ENCODE assay signal across 9 mouse cellular contexts in the genomic region with DNA sequence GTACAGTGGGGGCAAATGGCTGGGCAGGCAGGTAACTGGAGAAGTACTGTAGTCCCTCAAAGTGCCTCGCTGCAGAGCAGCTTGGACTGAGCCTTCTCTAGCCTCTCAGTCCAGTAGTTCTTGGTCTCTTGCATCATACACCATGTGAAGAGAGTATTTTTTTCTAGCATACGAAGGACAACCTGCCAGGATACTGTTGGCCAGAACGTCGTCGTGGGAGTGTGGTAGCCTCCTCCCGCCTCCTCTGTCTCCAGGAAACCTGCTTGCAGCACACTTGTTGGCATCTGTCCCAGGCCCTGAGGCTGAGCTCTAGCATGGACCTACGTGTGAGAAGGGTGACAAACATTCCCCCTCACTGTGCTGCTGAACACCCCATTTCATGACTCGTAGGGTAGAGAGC. TPM values are rescaled to one million over a fixed set of nuclear protein-coding genes. Genes with fewer than 3 reads are reported as not detected.
A peak's percentile ranks its signal among the peaks of the same experiment; 100 is the strongest.
DNase-seq lines count a peak whose midpoint lies in the region; ATAC-seq and TF ChIP-seq lines count a peak whose summit lies in the region.
"Had no signal": no experiment of that assay in that cellular context is flagged by ENCODE, and none has a peak within 500 bp of the region (broad histone marks: within the 10 kb centered on the region; RNA-seq: fewer than 3 reads in every experiment).

No protein-coding gene starts in this region.

- peaks cover 24% of the 10 kb centered on the region for H3K36me3 ChIP-seq in heart, embryonic 12.5 days
- peaks cover 20% of the 10 kb centered on the region for H3K36me3 ChIP-seq in heart, embryonic 10.5 days
- H3K36me3 ChIP-seq in MEL (ENCODE audit: control insufficient read depth in 1 of 2, insufficient read depth in 2 of 2, low read length in 2 of 2): peaks cover 0 to 8% of the 10 kb centered on the region in 2 experiments; a peak in 2 of 4 replicates
- peaks cover 17% of the 10 kb centered on the region for H3K36me3 ChIP-seq in forebrain, embryonic 10.5 days (replicated peaks)

- TF ChIP-seq CTCF in MEL (IDR thresholded peaks at IDR 0.05 in 2 of 3, conservative IDR thresholded peaks at IDR 0.05 in 1 of 3; ENCODE audit: control insufficient read depth in 1 of 3, insufficient read depth in 1 of 3, low read depth in 2 of 3, low read length in 3 of 3, poor library complexity in 1 of 3, severe bottlenecking in 1 of 3): no peak

- TF ChIP-seq RAD21 in MEL (IDR thresholded peaks at IDR 0.05; ENCODE audit: low read depth, low read length): no peak

- TF ChIP-seq POLR2A in MEL (IDR thresholded peaks at IDR 0.05; ENCODE audit: control insufficient read depth in 1 of 2, insufficient read depth in 1 of 2, low read depth in 1 of 2, low read length in 2 of 2, poor library complexity in 1 of 2): no peak

- peaks cover 9% of the 10 kb centered on the region; the same call in 1 of the 2 replicates for H3K4me1 ChIP-seq in heart, embryonic 12.5 days (replicated peaks)
- H3K4me1 ChIP-seq in heart, embryonic 10.5 days: peaks cover 5% of the 10 kb centered on the region; the same call in 1 of the 2 replicates
- peaks cover 5 to 19% of the 10 kb centered on the region in 2 experiments; a peak in 3 of 4 replicates for H3K4me1 ChIP-seq in MEL (ENCODE audit: control insufficient read depth in 1 of 2, insufficient read depth in 2 of 2, low read length in 2 of 2)
- peaks cover 6% of the 10 kb centered on the region for H3K4me1 ChIP-seq in forebrain, embryonic 10.5 days

- H3K27ac ChIP-seq in heart, embryonic 12.5 days (ENCODE audit: poor library complexity, severe bottlenecking): no peak overlapping the region
- no peak overlapping the region for H3K27ac ChIP-seq in heart, embryonic 10.5 days
- no peak overlapping the region for H3K27ac ChIP-seq in MEL (ENCODE audit: control insufficient read depth, low read depth, low read length)
- H3K27ac ChIP-seq in forebrain, embryonic 10.5 days: no peak overlapping the region
- H3K27ac ChIP-seq: midbrain, embryonic 12.5 days had no signal

- H3K27me3 ChIP-seq in heart, embryonic 12.5 days (replicated peaks): no peaks in the 10 kb centered on the region
- no peaks in the 10 kb centered on the region for H3K27me3 ChIP-seq in heart, embryonic 10.5 days (ENCODE audit: insufficient read depth, poor library complexity, severe bottlenecking)
- H3K27me3 ChIP-seq in MEL (ENCODE audit: control insufficient read depth in 1 of 2, insufficient read depth in 2 of 2, low read length in 2 of 2): no peaks in the 10 kb centered on the region; a peak in 1 of 4 replicates
- 0 out of 2 replicates have a peak, but pooled peaks cover 4% of the 10 kb centered on the region for H3K27me3 ChIP-seq in forebrain, embryonic 10.5 days (ENCODE audit: poor library complexity, severe bottlenecking)
- H3K27me3 ChIP-seq: midbrain, embryonic 12.5 days had no signal

- no peak overlapping the region for H3K9ac ChIP-seq in heart, embryonic 12.5 days
- H3K9ac ChIP-seq in MEL (ENCODE audit: control insufficient read depth, low read depth, low read length, poor library complexity, severe bottlenecking): peak overlapping the region; percentile 2; the same call in 1 of the 2 replicates
- H3K9ac ChIP-seq: midbrain, embryonic 12.5 days had no signal

- ATAC-seq in heart, embryonic 12.5 days (ENCODE audit: insufficient number of reproducible peaks, low FRiP score): 0 out of 2 replicates have a peak, but pooled peaks have one; percentile 5
- ATAC-seq in monocyte, adult 5-6 weeks (replicated peaks; ENCODE audit: insufficient number of reproducible peaks, low FRiP score, low TSS enrichment, poor library complexity, severe bottlenecking): no peak

- H3K79me2 ChIP-seq in MEL (ENCODE audit: control insufficient read depth, insufficient read depth, low read length, poor library complexity): no peaks in the 10 kb centered on the region

- no peak overlapping the region for H3K4me2 ChIP-seq in heart, embryonic 12.5 days
- H3K4me2 ChIP-seq: midbrain, embryonic 12.5 days had no signal

- TF ChIP-seq EP300 in MEL (IDR thresholded peaks at IDR 0.05; ENCODE audit: low read depth in 1 of 2, low read length in 2 of 2): no peak; a peak in 1 of 4 replicates

- no peak for DNase-seq in heart, embryonic 10.5 days (ENCODE audit: low spot score)
- DNase-seq in MEL (ENCODE audit: low read depth, low spot score): peak; percentile 89
- DNase-seq in cerebellum, postnatal 10 days: peak; percentile 56 to 63
- DNase-seq in layer of hippocampus, adult 9-11 months: peak; percentile 65
- DNase-seq in ovary, postnatal 36 days (ENCODE audit: low spot score): peak; percentile 74
- no peak for DNase-seq in forebrain, embryonic 10.5 days (ENCODE audit: extremely low spot score, low spot score)

- H3K4me3 ChIP-seq in heart, embryonic 12.5 days: no peak overlapping the region
- H3K4me3 ChIP-seq in heart, embryonic 10.5 days: no peak overlapping the region
- no peak overlapping the region for H3K4me3 ChIP-seq in MEL (ENCODE audit: control insufficient read depth in 1 of 2, insufficient read depth in 1 of 2, low read depth in 2 of 2, low read length in 2 of 2)
- no peak overlapping the region for H3K4me3 ChIP-seq in forebrain, embryonic 10.5 days
- H3K4me3 ChIP-seq: midbrain, embryonic 12.5 days had no signal

- no peaks in the 10 kb centered on the region for H3K9me3 ChIP-seq in heart, embryonic 12.5 days (replicated peaks)
- H3K9me3 ChIP-seq in heart, embryonic 10.5 days: no peaks in the 10 kb centered on the region
- no peaks in the 10 kb centered on the region for H3K9me3 ChIP-seq in MEL (replicated peaks; ENCODE audit: insufficient read depth, low read length)
- no peaks in the 10 kb centered on the region for H3K9me3 ChIP-seq in forebrain, embryonic 10.5 days
- H3K9me3 ChIP-seq: midbrain, embryonic 12.5 days had no signal

- 62% methylated on average over 8 of the region's 8 CpGs for WGBS in heart, embryonic 12.5 days
- 76% methylated on average over 8 of the region's 8 CpGs for WGBS in heart, embryonic 10.5 days
- 89% methylated on average over 8 of the region's 8 CpGs for WGBS in forebrain, embryonic 10.5 days

TF ChIP-seq in MEL, 35 proteins besides CTCF, POLR2A, EP300 and RAD21 (continues in another document):
- peak; percentile 35; the same call in 1 of the 2 replicates for TF ChIP-seq ETS1 (IDR thresholded peaks at IDR 0.05; ENCODE audit: low read depth, low read length)
- TF ChIP-seq ELF1 (IDR thresholded peaks at IDR 0.05; ENCODE audit: low read depth, low read length): no peak
- TF ChIP-seq MAX (IDR thresholded peaks at IDR 0.05; ENCODE audit: low read length): peak; percentile 83
- 0 out of 2 replicates have a peak, but pooled peaks have one; percentile 18 for TF ChIP-seq ZNF384 (IDR thresholded peaks at IDR 0.05; ENCODE audit: low read depth, low read length)
- peak; percentile 32; the same call in 1 of the 2 replicates for TF ChIP-seq BHLHE40 (IDR thresholded peaks at IDR 0.05; ENCODE audit: borderline replicate concordance, low read depth, low read length)

RNA-seq across cellular contexts. Expression of gene Hdhd3, which starts 6.5 kb away (rescaled TPM):
- polyA plus RNA-seq in heart, embryonic 12.5 days (2016; fragmentation: Nextera tagmentation; extraction: Ambion mirVana): 7.0 and 8.0 TPM in 2 replicates
- 7.0 and 10.1 TPM in 2 replicates for polyA plus RNA-seq in heart, embryonic 10.5 days (2016; fragmentation: Nextera tagmentation; extraction: Ambion mirVana)
- total RNA-seq in MEL (2012; rRNA removed): 3.5 and 4.0 TPM in 2 replicates
- 1 to 10 TPM in 1 of 2 experiments, not detected in 1; 6.0 TPM for polyA plus RNA-seq in MEL (2012; ENCODE audit: insufficient read depth in 1 of 2, insufficient read length in 2 of 2, low read depth in 1 of 2, low replicate concordance in 2 of 2, missing spikeins in 1 of 2)
- total RNA-seq in monocyte, adult 5-6 weeks (2017): 0.57 to 2.3 TPM (median 0.97 TPM) in 3 replicates
- polyA plus RNA-seq in forebrain, embryonic 10.5 days (2016; fragmentation: Nextera tagmentation; extraction: Ambion mirVana): 10.3 and 11.2 TPM in 2 replicates

RNA-seq across cellular contexts. Expression of gene Bspry, which starts 17.0 kb away (rescaled TPM):
- polyA plus RNA-seq in heart, embryonic 12.5 days (2016; fragmentation: Nextera tagmentation; extraction: Ambion mirVana): 0.49 and 0.64 TPM in 2 replicates
- polyA plus RNA-seq in heart, embryonic 10.5 days (2016; fragmentation: Nextera tagmentation; extraction: Ambion mirVana): 0.46 and 2.0 TPM in 2 replicates
- total RNA-seq in MEL (2012; rRNA removed): 0.13 and 0.19 TPM in 2 replicates
- under 1 TPM in 1 of 2 experiments, not detected in 1; 0.50 TPM for polyA plus RNA-seq in MEL (2012; ENCODE audit: insufficient read depth in 1 of 2, insufficient read length in 2 of 2, low read depth in 1 of 2, low replicate concordance in 2 of 2, missing spikeins in 1 of 2)
- total RNA-seq in monocyte, adult 5-6 weeks (2017): 3.1 to 11.8 TPM (median 8.4 TPM) in 3 replicates
- 1.1 and 1.4 TPM in 2 replicates for polyA plus RNA-seq in forebrain, embryonic 10.5 days (2016; fragmentation: Nextera tagmentation; extraction: Ambion mirVana)

RNA-seq across cellular contexts. Expression of gene Alad, which starts 22.9 kb away (rescaled TPM):
- 74.3 and 80.0 TPM in 2 replicates for polyA plus RNA-seq in heart, embryonic 12.5 days (2016; fragmentation: Nextera tagmentation; extraction: Ambion mirVana)
- 144 and 157 TPM in 2 replicates for polyA plus RNA-seq in heart, embryonic 10.5 days (2016; fragmentation: Nextera tagmentation; extraction: Ambion mirVana)
- total RNA-seq in MEL (2012; rRNA removed): 199 and 213 TPM in 2 replicates
- polyA plus RNA-seq in MEL (2012; ENCODE audit: insufficient read depth in 1 of 2, insufficient read length in 2 of 2, low read depth in 1 of 2, low replicate concordance in 2 of 2, missing spikeins in 1 of 2): 100 to 1,000 TPM in 1 of 2 experiments, not detected in 1; 386 TPM
- 5.4 to 10.0 TPM (median 5.6 TPM) in 3 replicates for total RNA-seq in monocyte, adult 5-6 weeks (2017)
- 125 and 127 TPM in 2 replicates for polyA plus RNA-seq in forebrain, embryonic 10.5 days (2016; fragmentation: Nextera tagmentation; extraction: Ambion mirVana)

RNA-seq across cellular contexts. Expression of gene Wdr31, which starts 26.1 kb away (rescaled TPM):
- polyA plus RNA-seq in heart, embryonic 12.5 days (2016; fragmentation: Nextera tagmentation; extraction: Ambion mirVana): 3.3 and 4.0 TPM in 2 replicates
- polyA plus RNA-seq in heart, embryonic 10.5 days (2016; fragmentation: Nextera tagmentation; extraction: Ambion mirVana): 4.3 and 7.1 TPM in 2 replicates
- total RNA-seq in MEL (2012; rRNA removed): 0.85 and 1.9 TPM in 2 replicates
- polyA plus RNA-seq in MEL (2012; ENCODE audit: insufficient read depth in 1 of 2, insufficient read length in 2 of 2, low read depth in 1 of 2, low replicate concordance in 2 of 2, missing spikeins in 1 of 2): under 1 TPM in 1 of 2 experiments, not detected in 1; 0.91 TPM
- total RNA-seq in monocyte, adult 5-6 weeks (2017): not detected in 3 replicates
- 14.6 and 17.4 TPM in 2 replicates for polyA plus RNA-seq in forebrain, embryonic 10.5 days (2016; fragmentation: Nextera tagmentation; extraction: Ambion mirVana)

RNA-seq across cellular contexts. Expression of gene Pole3, which starts 28.1 kb away (rescaled TPM):
- polyA plus RNA-seq in heart, embryonic 12.5 days (2016; fragmentation: Nextera tagmentation; extraction: Ambion mirVana): 53.6 and 59.9 TPM in 2 replicates
- polyA plus RNA-seq in heart, embryonic 10.5 days (2016; fragmentation: Nextera tagmentation; extraction: Ambion mirVana): 72.1 and 87.4 TPM in 2 replicates
- 51.4 and 63.6 TPM in 2 replicates for total RNA-seq in MEL (2012; rRNA removed)
- 100 to 1,000 TPM in 1 of 2 experiments, not detected in 1; 103 TPM for polyA plus RNA-seq in MEL (2012; ENCODE audit: insufficient read depth in 1 of 2, insufficient read length in 2 of 2, low read depth in 1 of 2, low replicate concordance in 2 of 2, missing spikeins in 1 of 2)
- 17.8 to 18.8 TPM (median 18.0 TPM) in 3 replicates for total RNA-seq in monocyte, adult 5-6 weeks (2017)
- polyA plus RNA-seq in forebrain, embryonic 10.5 days (2016; fragmentation: Nextera tagmentation; extraction: Ambion mirVana): 145 and 147 TPM in 2 replicates

Comparison
In these comparisons a context has a peak if more than half of its experiments do, and no peak if none do; other contexts are left out.
1. DNase-seq: peak in MEL (single experiment), cerebellum, postnatal 10 days (2 of 2), layer of hippocampus, adult 9-11 months (single experiment) and ovary, postnatal 36 days (single experiment); none in heart, embryonic 10.5 days (single experiment) and forebrain, embryonic 10.5 days (single experiment).